Mouse (Mus musculus) neural tube, embryonic 12.5 days (tissue): ENCODE results near the gene Hist1h4b. TPM values are rescaled to one million over a fixed set of nuclear protein-coding genes. Genes with fewer than 3 reads are reported as not detected.
A peak's percentile ranks its signal among the peaks of the same experiment; 100 is the strongest.

Experiments
- ATAC-seq: fragments of 200-750 bp; cut with Nextera tagmentation; 2 replicates; pipeline ENCODE4 v1.8.0; 2017; ENCODE audit warnings: low read depth, mild to moderate bottlenecking, moderate TSS enrichment, moderate library complexity; ENCODE audit not compliant: low FRiP score
- H3K27ac ChIP-seq: fragments of 300-500 bp; sonication (generic); 2 replicates; pipeline ENCODE4 v1.5.1; 2016
- H3K27me3 ChIP-seq: fragments of 300-500 bp; sonication (generic); replicated peaks from 2 replicates; pipeline ENCODE4 v1.6.1; 2016; ENCODE audit warnings: mild to moderate bottlenecking
- H3K36me3 ChIP-seq: fragments of 300-500 bp; sonication (generic); 2 replicates; pipeline ENCODE4 v1.6.1; 2016; ENCODE audit warnings: mild to moderate bottlenecking
- H3K4me1 ChIP-seq: fragments of 300-500 bp; sonication (generic); 2 replicates; pipeline ENCODE4 v1.6.1; 2016
- H3K4me2 ChIP-seq: fragments of 300-500 bp; sonication (generic); replicated peaks from 2 replicates; pipeline ENCODE4 v1.6.1; 2016; ENCODE audit warnings: mild to moderate bottlenecking
- H3K4me3 ChIP-seq: fragments of 300-500 bp; sonication (generic); 2 replicates; pipeline ENCODE4 v1.5.1; 2016
- H3K9ac ChIP-seq: fragments of 300-500 bp; sonication (generic); 2 replicates; pipeline ENCODE4 v1.6.1; 2016; ENCODE audit warnings: mild to moderate bottlenecking
- H3K9me3 ChIP-seq: fragments of 300-500 bp; sonication (generic); 2 replicates; pipeline ENCODE4 v1.6.1; 2016; ENCODE audit warnings: mild to moderate bottlenecking
- WGBS: fragments of 180-500 bp; shearing (Covaris S2); methylation state at CpG from one replicate; pipeline ENCODE4 v1.1.7; 2016; 5-methylcytosine and 5-hydroxymethylcytosine counted together
- polyA plus RNA-seq: library from polyadenylated mRNA; unstranded; fragments of >200 nt; fragmentation: Nextera tagmentation; extraction: Ambion mirVana; gene quantifications from 2 replicates; pipeline ENCODE4 v1.2.1, GENCODE M21; 2016

Hist1h4b gene
- polyA plus RNA-seq, 1 experiment from 2014 or later: 4.5 TPM

- Histone ChIP-seq H3K27me3 (no peaks in the 10 kb centered on the region), H3K36me3 (no peaks in the 10 kb centered on the region), H3K27ac (no peak overlapping the region), H3K4me3 (no peak overlapping the region), H3K4me2 (no peak overlapping the region), H3K9ac (no peak overlapping the region), H3K4me1 (no peaks in the 10 kb centered on the region), H3K9me3 (no peaks in the 10 kb centered on the region)
- WGBS: 95% methylated on average over 9 of the region's 9 CpGs
- no peak for ATAC-seq
These were observed 27.7 kb upstream of the Hist1h4b start for GRCm38 (mm10) chr13:23729192-23729525.

GRCm38 (mm10) chr13:23729706-23730105, 27.1 kb upstream of the Hist1h4b start:
- Histone ChIP-seq H3K27ac (no peak overlapping the region), H3K4me1 (no peaks in the 10 kb centered on the region), H3K9me3 (no peaks in the 10 kb centered on the region), H3K9ac (no peak overlapping the region), H3K4me3 (no peak overlapping the region), H3K4me2 (no peak overlapping the region), H3K27me3 (no peaks in the 10 kb centered on the region), H3K36me3 (no peaks in the 10 kb centered on the region)
- 90% methylated on average over 5 of the region's 5 CpGs for WGBS
- no peak for ATAC-seq

GRCm38 (mm10) chr13:23730479-23730878, 26.3 kb upstream of the Hist1h4b start:
- H3K4me1 ChIP-seq: no peaks in the 10 kb centered on the region
- 30% methylated on average over 8 of the region's 8 CpGs for WGBS

GRCm38 (mm10) chr13:23732156-23732804, 24.5 kb upstream of the Hist1h4b start:
- ATAC-seq: no peak
- Histone ChIP-seq H3K9me3 (no peaks in the 10 kb centered on the region), H3K9ac (no peak overlapping the region), H3K4me2 (no peak overlapping the region), H3K27me3 (no peaks in the 10 kb centered on the region), H3K27ac (no peak overlapping the region), H3K4me3 (no peak overlapping the region), H3K36me3 (no peaks in the 10 kb centered on the region), H3K4me1 (no peaks in the 10 kb centered on the region)
- WGBS: 26% methylated on average over 8 of the region's 8 CpGs

More at GRCm38 (mm10) chr13:23730479-23730878, 26.3 kb upstream of the Hist1h4b start:
- Histone ChIP-seq H3K27ac (no peak overlapping the region), H3K4me2 (no peak overlapping the region), H3K4me3 (no peak overlapping the region), H3K27me3 (no peaks in the 10 kb centered on the region), H3K9me3 (no peaks in the 10 kb centered on the region), H3K36me3 (no peaks in the 10 kb centered on the region), H3K9ac (no peak overlapping the region)
- ATAC-seq: no peak

GRCm38 (mm10) chr13:23737091-23737490, 19.7 kb upstream of the Hist1h4b start:
- H3K4me2 ChIP-seq: no peak overlapping the region

GRCm38 (mm10) chr13:23738041-23738440, 18.8 kb upstream of the Hist1h4b start:
- 23% methylated on average over 4 of the region's 4 CpGs for WGBS
- H3K4me3 ChIP-seq: no peak overlapping the region
- H3K27me3 ChIP-seq: no peaks in the 10 kb centered on the region
- peak overlapping the region; percentile 97 for H3K4me2 ChIP-seq
- H3K4me1 ChIP-seq: peaks cover 10% of the 10 kb centered on the region
- H3K27ac ChIP-seq: no peak overlapping the region; the same call in 1 of the 2 replicates
- no peaks in the 10 kb centered on the region for H3K36me3 ChIP-seq
- 0 out of 2 replicates have a peak overlapping the region, but pooled peaks have one; percentile 73 for H3K9ac ChIP-seq
- no peaks in the 10 kb centered on the region for H3K9me3 ChIP-seq
- 0 out of 2 replicates have a peak, but pooled peaks have one; percentile 30 for ATAC-seq

More at GRCm38 (mm10) chr13:23737091-23737490, 19.7 kb upstream of the Hist1h4b start:
- H3K27me3 ChIP-seq: no peaks in the 10 kb centered on the region
- ATAC-seq: no peak
- peaks cover 10% of the 10 kb centered on the region for H3K4me1 ChIP-seq
- no peak overlapping the region for H3K27ac ChIP-seq
- H3K9me3 ChIP-seq: no peaks in the 10 kb centered on the region
- no peak overlapping the region for H3K4me3 ChIP-seq
- H3K9ac ChIP-seq: no peak overlapping the region
- no peaks in the 10 kb centered on the region for H3K36me3 ChIP-seq
- 69% methylated on average over 5 of the region's 5 CpGs for WGBS

- Histone ChIP-seq H3K27ac (peak within 1 kb of the TSS; percentile 90), H3K4me1 (peaks cover 10% of the 10 kb centered on the region), H3K9ac (peak within 1 kb of the TSS; percentile 73), H3K36me3 (no peaks in the 10 kb centered on the region), H3K4me2 (peak within 1 kb of the TSS; percentile 97), H3K9me3 (no peaks in the 10 kb centered on the region), H3K4me3 (peak within 1 kb of the TSS; percentile 48), H3K27me3 (no peaks in the 10 kb centered on the region)
- peak; percentile 95 for ATAC-seq
- WGBS: under 1% methylated on average over 36 of the region's 38 CpGs
These were observed 18.1 kb upstream of the Hist1h4b start, which contains the start of gene Hist1h1c for GRCm38 (mm10) chr13:23738677-23739068. TSS of gene Hist1h1c (plus strand) at chr13:23738808.

GRCm38 (mm10) chr13:23739069-23739921, 17.5 kb upstream of the Hist1h4b start:
- under 1% methylated on average over 39 of the region's 39 CpGs for WGBS
- Histone ChIP-seq H3K4me2 (peak overlapping the region; percentile 97), H3K9me3 (no peaks in the 10 kb centered on the region), H3K9ac (peak overlapping the region; percentile 73), H3K4me3 (peak overlapping the region; percentile 48), H3K27me3 (no peaks in the 10 kb centered on the region), H3K36me3 (no peaks in the 10 kb centered on the region), H3K27ac (peak overlapping the region; percentile 90), H3K4me1 (peaks cover 10% of the 10 kb centered on the region)
- ATAC-seq: peak; percentile 91

GRCm38 (mm10) chr13:23739922-23740252, 16.9 kb upstream of the Hist1h4b start:
- WGBS: 2% methylated on average over 14 of the region's 14 CpGs
- no peaks in the 10 kb centered on the region for H3K27me3 ChIP-seq
- no peaks in the 10 kb centered on the region for H3K9me3 ChIP-seq
- no peak for ATAC-seq
- peak overlapping the region; percentile 97 for H3K4me2 ChIP-seq
- H3K36me3 ChIP-seq: no peaks in the 10 kb centered on the region
- peaks cover 10% of the 10 kb centered on the region for H3K4me1 ChIP-seq
- peak overlapping the region; percentile 48 for H3K4me3 ChIP-seq
- H3K9ac ChIP-seq: peak overlapping the region; percentile 73
- H3K27ac ChIP-seq: peak overlapping the region; percentile 90

- Histone ChIP-seq H3K27ac (peak overlapping the region; percentile 90), H3K4me2 (peak overlapping the region; percentile 97), H3K27me3 (no peaks in the 10 kb centered on the region), H3K4me3 (peak overlapping the region; percentile 48), H3K36me3 (no peaks in the 10 kb centered on the region), H3K4me1 (peaks cover 10% of the 10 kb centered on the region), H3K9me3 (no peaks in the 10 kb centered on the region), H3K9ac (peak overlapping the region; percentile 73)
- 33% methylated on average over 13 of the region's 13 CpGs for WGBS
- no peak for ATAC-seq
These were observed 16.5 kb upstream of the Hist1h4b start for GRCm38 (mm10) chr13:23740256-23740840.

- Histone ChIP-seq H3K4me3 (no peak overlapping the region), H3K9ac (no peak overlapping the region), H3K27ac (no peak overlapping the region), H3K36me3 (no peaks in the 10 kb centered on the region), H3K9me3 (no peaks in the 10 kb centered on the region), H3K4me2 (peak overlapping the region; percentile 97), H3K4me1 (peaks cover 10% of the 10 kb centered on the region), H3K27me3 (no peaks in the 10 kb centered on the region)
- WGBS: 66% methylated on average over 5 of the region's 5 CpGs
- no peak for ATAC-seq
These were observed 15.9 kb upstream of the Hist1h4b start for GRCm38 (mm10) chr13:23740910-23741309.

- H3K4me1 ChIP-seq: peaks cover 10% of the 10 kb centered on the region
These were observed 14.8 kb upstream of the Hist1h4b start for GRCm38 (mm10) chr13:23742007-23742406.

More at GRCm38 (mm10) chr13:23742007-23742406, 14.8 kb upstream of the Hist1h4b start:
- Histone ChIP-seq H3K9ac (no peak overlapping the region), H3K36me3 (no peaks in the 10 kb centered on the region), H3K4me3 (no peak overlapping the region), H3K27me3 (no peaks in the 10 kb centered on the region), H3K4me2 (no peak overlapping the region), H3K9me3 (no peaks in the 10 kb centered on the region), H3K27ac (no peak overlapping the region)
- no peak for ATAC-seq
